Mouse (Mus musculus) forebrain, embryonic 13.5 days (tissue): Measurements from ENCODE around the gene Ubtd1. TPM values are rescaled to one million over a fixed set of nuclear protein-coding genes. Genes with fewer than 3 reads are reported as not detected.

ENCODE experiments used
- ATAC-seq: fragments of 200-750 bp; cut with Nextera tagmentation; 2 replicates; pipeline ENCODE4 v1.8.0; 2017
- H3K27ac ChIP-seq: fragments of 300-500 bp; sonication (generic); 2 replicates; pipeline ENCODE4 v1.5.1; 2015; ENCODE audit warnings: inconsistent platforms, mild to moderate bottlenecking, moderate library complexity
- H3K27me3 ChIP-seq: fragments of 300-500 bp; sonication (generic); 2 replicates; pipeline ENCODE4 v1.6.1; 2015; ENCODE audit warnings: mild to moderate bottlenecking, inconsistent platforms
- H3K36me3 ChIP-seq: fragments of 300-500 bp; sonication (generic); 2 replicates; pipeline ENCODE4 v1.6.1; 2015; ENCODE audit warnings: mild to moderate bottlenecking, inconsistent platforms; ENCODE audit not compliant: poor library complexity, severe bottlenecking
- H3K4me1 ChIP-seq: fragments of 300-500 bp; sonication (generic); 2 replicates; pipeline ENCODE4 v1.6.1; 2015; ENCODE audit warnings: inconsistent platforms
- H3K4me2 ChIP-seq: fragments of 300-500 bp; sonication (generic); 2 replicates; pipeline ENCODE4 v1.6.1; 2015; ENCODE audit warnings: inconsistent platforms, mild to moderate bottlenecking, moderate library complexity
- H3K4me3 ChIP-seq: fragments of 300-500 bp; sonication (generic); 2 replicates; pipeline ENCODE4 v1.5.1; 2015; ENCODE audit warnings: mild to moderate bottlenecking, inconsistent platforms
- H3K9ac ChIP-seq: fragments of 300-500 bp; sonication (generic); 2 replicates; pipeline ENCODE4 v1.6.1; 2015; ENCODE audit warnings: mild to moderate bottlenecking, inconsistent platforms
- H3K9me3 ChIP-seq: fragments of 300-500 bp; sonication (generic); replicated peaks from 2 replicates; pipeline ENCODE4 v1.6.1; 2016; ENCODE audit warnings: inconsistent platforms
- WGBS: fragments of 180-500 bp; shearing (Covaris S2); methylation state at CpG from one replicate; pipeline ENCODE4 v1.1.7; 2015; 5-methylcytosine and 5-hydroxymethylcytosine counted together
- polyA plus RNA-seq: library from polyadenylated mRNA; unstranded; fragments of >200 nt; fragmentation: Nextera tagmentation; extraction: Ambion mirVana; gene quantifications from 2 replicates; pipeline ENCODE4 v1.2.1, GENCODE M21; 2015

Gene Ubtd1
- polyA plus RNA-seq, 1 experiment from 2014 or later = 5.8 TPM

DNA sequence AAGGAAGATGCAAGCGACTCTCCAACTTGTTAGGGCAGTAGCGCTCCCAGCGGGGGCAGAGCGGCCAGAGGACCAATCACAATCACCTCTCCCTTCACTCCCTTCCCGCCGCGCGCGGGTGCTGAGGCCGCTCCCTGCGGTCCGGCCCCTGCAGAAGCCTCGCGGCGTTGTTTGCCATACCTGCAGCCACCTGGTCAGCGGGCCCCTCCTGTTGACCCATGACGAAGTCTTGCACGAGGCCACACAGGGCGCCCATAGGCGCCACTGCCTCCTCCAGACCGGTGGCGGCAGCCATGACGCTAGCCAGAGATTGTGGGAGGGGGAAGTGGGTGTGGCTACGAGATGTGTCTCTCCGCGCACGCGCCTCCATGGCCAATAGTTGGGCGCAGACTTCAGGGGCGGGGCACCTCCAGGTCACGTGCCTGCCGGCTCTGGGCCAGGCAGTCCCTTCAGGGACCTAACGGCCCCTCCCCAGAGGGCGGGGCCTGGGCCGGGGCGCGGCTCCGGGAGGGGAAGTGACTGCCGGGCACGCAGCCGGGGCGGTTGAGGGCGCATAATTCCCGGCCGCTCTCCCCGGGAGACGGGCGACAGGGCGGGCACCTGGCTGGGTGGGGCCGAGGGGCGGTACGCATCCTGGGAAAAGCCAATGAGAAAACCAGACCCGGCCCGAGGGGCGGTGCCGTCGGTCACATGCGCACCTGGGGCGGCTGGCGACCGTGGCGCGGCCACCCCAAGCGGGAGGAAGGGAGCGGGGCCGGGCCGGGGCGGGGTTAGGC is 556 bp upstream of the Ubtd1 start, which contains the start of gene Mms19:
TSS of gene Mms19 (minus strand) at position 339 of the 776 bp plus-strand sequence.
- peak; percentile 96 for ATAC-seq
- peak within 1 kb of the TSS; percentile 81 for H3K9ac ChIP-seq
- under 1% methylated on average over 53 of the region's 68 CpGs for WGBS
- H3K27me3 ChIP-seq = peaks cover 16% of the 10 kb centered on the region
- H3K4me2 ChIP-seq = peak within 1 kb of the TSS; percentile 100
- no peaks in the 10 kb centered on the region for H3K36me3 ChIP-seq
- H3K9me3 ChIP-seq = no peaks in the 10 kb centered on the region
- peak within 1 kb of the TSS; percentile 80 for H3K4me3 ChIP-seq
- H3K27ac ChIP-seq = peak within 1 kb of the TSS; percentile 66
- H3K4me1 ChIP-seq = peaks cover 25% of the 10 kb centered on the region

GRCm38 (mm10) chr19:41981931-41982790 is 598 bp downstream of the Ubtd1 start:
- ATAC-seq = no peak
- Histone ChIP-seq H3K4me1 (peaks cover 25% of the 10 kb centered on the region), H3K4me2 (peak overlapping the region; percentile 100), H3K27ac (peak overlapping the region; percentile 66; the same call in 1 of the 2 replicates), H3K9me3 (no peaks in the 10 kb centered on the region), H3K4me3 (peak overlapping the region; percentile 80), H3K27me3 (peaks cover 16% of the 10 kb centered on the region), H3K36me3 (no peaks in the 10 kb centered on the region), H3K9ac (peak overlapping the region; percentile 75)
- under 1% methylated on average over 74 of the region's 74 CpGs for WGBS

- H3K9me3 ChIP-seq = no peaks in the 10 kb centered on the region
- peak overlapping the region; percentile 80 for H3K4me3 ChIP-seq
- H3K9ac ChIP-seq = peak overlapping the region; percentile 75; the same call in 1 of the 2 replicates
- no peaks in the 10 kb centered on the region for H3K36me3 ChIP-seq
- under 1% methylated on average over 4 of the region's 4 CpGs for WGBS
- H3K4me1 ChIP-seq = peaks cover 25% of the 10 kb centered on the region
- peaks cover 16% of the 10 kb centered on the region for H3K27me3 ChIP-seq
- peak overlapping the region; percentile 100 for H3K4me2 ChIP-seq
- ATAC-seq = no peak
- H3K27ac ChIP-seq = no peak overlapping the region
These were observed 1.2 kb downstream of the Ubtd1 start for GRCm38 (mm10) chr19:41982791-41983150.

GRCm38 (mm10) chr19:41985994-41986393 is 4.4 kb downstream of the Ubtd1 start:
- H3K9me3 ChIP-seq = no peaks in the 10 kb centered on the region
- no peaks in the 10 kb centered on the region for H3K36me3 ChIP-seq
- 89% methylated on average over 5 of the region's 5 CpGs for WGBS
- H3K9ac ChIP-seq = no peak overlapping the region
- H3K4me3 ChIP-seq = no peak overlapping the region
- H3K27me3 ChIP-seq = peaks cover 16% of the 10 kb centered on the region
- no peak overlapping the region for H3K27ac ChIP-seq
- H3K4me2 ChIP-seq = no peak overlapping the region
- peaks cover 11% of the 10 kb centered on the region for H3K4me1 ChIP-seq
- no peak for ATAC-seq

- Histone ChIP-seq H3K27ac (no peak overlapping the region), H3K36me3 (no peaks in the 10 kb centered on the region), H3K9ac (no peak overlapping the region), H3K27me3 (peaks cover 16% of the 10 kb centered on the region), H3K4me2 (no peak overlapping the region), H3K9me3 (no peaks in the 10 kb centered on the region), H3K4me3 (no peak overlapping the region), H3K4me1 (peaks cover 14% of the 10 kb centered on the region)
- ATAC-seq = no peak
- 89% methylated on average over 4 of the region's 4 CpGs for WGBS
These were observed 5.6 kb downstream of the Ubtd1 start for GRCm38 (mm10) chr19:41987206-41987605.

DNA sequence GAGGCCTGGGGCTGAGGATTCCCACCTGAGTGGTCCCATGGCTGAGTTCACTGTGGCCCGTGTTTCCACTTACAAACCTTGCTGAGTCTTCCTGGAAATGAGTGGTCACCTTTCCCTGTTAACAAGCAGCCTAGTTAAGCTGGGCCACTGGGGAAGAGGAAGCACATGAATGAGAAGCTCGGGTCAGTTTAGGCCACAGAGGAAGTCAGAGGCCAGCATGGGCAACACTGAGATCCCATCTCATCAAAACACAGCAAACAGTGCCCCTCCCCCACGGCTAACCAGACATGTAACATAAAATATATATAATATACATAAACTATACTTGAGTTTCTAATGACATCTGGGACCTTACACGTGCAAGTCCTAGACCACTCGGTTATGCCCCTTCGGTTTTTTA is 8.2 kb downstream of the Ubtd1 start:
- Histone ChIP-seq H3K9ac (no peak overlapping the region), H3K36me3 (no peaks in the 10 kb centered on the region), H3K27me3 (no peaks in the 10 kb centered on the region), H3K4me1 (peaks cover 18% of the 10 kb centered on the region), H3K4me2 (no peak overlapping the region), H3K9me3 (no peaks in the 10 kb centered on the region), H3K4me3 (no peak overlapping the region), H3K27ac (no peak overlapping the region)
- 90% methylated on average over 6 of the region's 6 CpGs for WGBS
- ATAC-seq = no peak

DNA sequence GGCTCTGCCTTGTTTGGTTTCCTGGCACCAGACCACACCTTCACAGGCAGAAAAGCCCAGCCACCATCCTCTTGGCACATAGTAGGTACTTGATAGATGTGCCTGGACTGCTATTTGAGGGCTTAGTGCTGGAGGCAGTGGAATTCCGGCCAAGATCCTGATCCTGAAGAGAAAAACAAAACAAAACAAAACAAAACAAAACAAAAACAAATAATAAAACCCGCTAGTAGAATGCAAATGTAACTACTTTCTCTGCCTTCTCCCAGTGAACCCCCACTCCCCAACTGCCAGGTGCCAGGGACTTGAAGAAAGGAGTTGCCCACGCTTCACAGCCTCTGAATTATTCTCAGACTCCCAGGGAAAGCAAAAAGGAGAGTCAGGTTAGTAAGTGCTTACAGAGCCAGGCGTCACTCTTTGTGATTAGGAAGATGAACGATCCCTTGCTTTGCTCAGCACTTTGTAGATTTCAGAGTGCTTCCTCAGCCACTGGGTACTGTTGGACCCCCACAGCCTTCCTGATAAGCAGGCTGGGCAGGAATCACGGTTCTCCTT is 10.4 kb downstream of the Ubtd1 start:
- H3K27ac ChIP-seq = no peak overlapping the region
- no peak overlapping the region for H3K4me2 ChIP-seq
- WGBS = 25% methylated on average over 6 of the region's 6 CpGs
- ATAC-seq = no peak
- 0 out of 2 replicates have a peak overlapping the region, but pooled peaks have one; percentile 5 for H3K9ac ChIP-seq
- H3K36me3 ChIP-seq = no peaks in the 10 kb centered on the region
- H3K4me3 ChIP-seq = no peak overlapping the region
- H3K4me1 ChIP-seq = peaks cover 18% of the 10 kb centered on the region
- H3K9me3 ChIP-seq = no peaks in the 10 kb centered on the region
- no peaks in the 10 kb centered on the region for H3K27me3 ChIP-seq

DNA sequence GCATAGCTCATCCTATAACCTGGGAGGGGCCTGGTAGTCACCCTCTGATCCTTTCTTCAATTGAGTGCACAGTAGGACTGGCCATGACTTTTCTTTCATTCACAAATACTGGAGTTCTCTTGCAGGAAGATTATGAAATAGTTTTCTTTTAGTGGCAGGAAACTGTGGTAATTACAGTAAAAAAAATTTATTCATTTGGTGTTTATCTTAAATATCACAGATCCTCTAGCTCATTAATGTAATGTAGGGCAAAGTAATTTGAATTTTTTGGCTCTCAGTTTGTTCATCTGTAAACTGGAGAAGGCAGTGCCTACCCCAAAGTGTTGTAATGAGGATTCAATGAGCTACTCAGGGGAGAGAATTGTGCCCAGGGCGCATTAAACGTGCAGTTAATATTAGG is 11.4 kb downstream of the Ubtd1 start:
- Histone ChIP-seq H3K9me3 (no peaks in the 10 kb centered on the region), H3K36me3 (no peaks in the 10 kb centered on the region), H3K9ac (no peak overlapping the region), H3K27ac (no peak overlapping the region), H3K4me3 (no peak overlapping the region), H3K27me3 (no peaks in the 10 kb centered on the region), H3K4me2 (no peak overlapping the region), H3K4me1 (peaks cover 18% of the 10 kb centered on the region)
- ATAC-seq = no peak
- WGBS = 81% methylated on average over 2 of the region's 2 CpGs

DNA sequence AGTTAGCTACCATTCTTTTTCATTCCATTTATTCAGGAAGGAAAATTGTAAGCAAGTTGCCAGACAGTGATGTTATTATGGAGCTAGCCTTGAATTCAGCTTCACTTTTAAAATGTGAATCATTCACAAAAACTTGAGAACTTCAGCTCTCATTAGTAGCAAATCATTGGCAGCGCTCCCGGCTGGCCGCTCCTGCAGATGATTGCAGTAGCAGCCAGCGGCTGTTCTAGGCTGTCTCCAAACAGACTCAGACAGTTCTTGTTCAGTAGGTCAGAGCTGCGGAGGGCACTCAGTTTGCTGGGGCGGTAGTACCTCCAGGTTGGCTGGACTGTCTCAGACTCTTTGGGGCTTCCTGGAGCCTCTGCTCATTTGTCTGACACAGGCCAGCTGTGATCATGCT is 11.9 kb downstream of the Ubtd1 start:
- H3K9me3 ChIP-seq = no peaks in the 10 kb centered on the region
- ATAC-seq = no peak
- H3K4me2 ChIP-seq = no peak overlapping the region
- no peaks in the 10 kb centered on the region for H3K27me3 ChIP-seq
- H3K27ac ChIP-seq = no peak overlapping the region
- H3K4me1 ChIP-seq = peaks cover 18% of the 10 kb centered on the region
- H3K4me3 ChIP-seq = no peak overlapping the region
- 72% methylated on average over 6 of the region's 6 CpGs for WGBS
- no peaks in the 10 kb centered on the region for H3K36me3 ChIP-seq
- H3K9ac ChIP-seq = no peak overlapping the region

- H3K4me1 ChIP-seq = peaks cover 18% of the 10 kb centered on the region
- H3K36me3 ChIP-seq = no peaks in the 10 kb centered on the region
- no peak overlapping the region for H3K9ac ChIP-seq
- 90% methylated on average over 7 of the region's 7 CpGs for WGBS
- no peaks in the 10 kb centered on the region for H3K27me3 ChIP-seq
- H3K4me2 ChIP-seq = no peak overlapping the region
- H3K4me3 ChIP-seq = no peak overlapping the region
- ATAC-seq = no peak
- H3K9me3 ChIP-seq = no peaks in the 10 kb centered on the region
- H3K27ac ChIP-seq = no peak overlapping the region
These were observed 12.5 kb downstream of the Ubtd1 start for GRCm38 (mm10) chr19:41994023-41994422.

DNA sequence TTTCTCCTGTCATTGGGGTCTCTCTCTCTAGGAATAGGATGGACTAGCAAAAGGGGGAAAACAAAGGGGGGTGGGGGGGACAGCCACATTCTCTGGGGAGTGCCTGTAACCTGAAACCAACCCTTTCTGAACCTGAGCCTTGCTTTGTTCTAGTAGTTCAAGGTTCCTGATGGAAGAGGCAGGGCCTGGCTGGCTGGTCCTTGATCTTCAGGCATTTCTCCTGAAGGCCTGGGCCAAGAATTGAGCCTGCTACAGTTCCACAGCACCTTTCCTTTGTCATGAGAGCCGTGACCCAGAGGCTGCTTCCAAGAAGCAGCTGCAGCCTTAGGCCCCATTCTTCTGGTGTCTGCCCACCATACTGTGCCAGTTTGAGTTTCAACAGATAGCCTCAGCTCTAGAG is 13.9 kb downstream of the Ubtd1 start:
- no peak overlapping the region for H3K4me2 ChIP-seq
- H3K9me3 ChIP-seq = no peaks in the 10 kb centered on the region
- 50% methylated on average over 1 of the region's 1 CpGs for WGBS
- ATAC-seq = no peak
- H3K27me3 ChIP-seq = no peaks in the 10 kb centered on the region
- no peak overlapping the region for H3K9ac ChIP-seq
- H3K4me3 ChIP-seq = no peak overlapping the region
- peaks cover 18% of the 10 kb centered on the region for H3K4me1 ChIP-seq
- no peak overlapping the region for H3K27ac ChIP-seq
- no peaks in the 10 kb centered on the region for H3K36me3 ChIP-seq

DNA sequence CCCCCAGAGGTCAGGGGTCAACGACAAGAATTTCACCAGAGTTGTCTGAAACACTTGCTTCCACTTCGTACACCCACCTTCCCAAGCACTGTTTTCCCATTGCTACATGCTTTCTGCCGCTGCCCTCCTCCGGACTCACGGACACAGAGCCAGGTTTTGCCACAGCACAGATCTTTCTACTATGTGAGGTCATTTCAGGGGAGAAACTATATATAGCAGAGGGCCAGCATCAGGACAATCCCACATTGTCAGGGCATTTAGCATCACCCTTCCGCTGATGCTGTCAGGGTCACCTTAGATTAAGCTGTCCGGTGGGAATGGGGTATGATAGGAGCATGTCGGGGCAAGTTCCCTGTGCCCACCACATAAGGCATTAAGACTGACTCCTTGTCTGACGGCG is 15.5 kb downstream of the Ubtd1 start:
- no peak for ATAC-seq
- WGBS = 92% methylated on average over 10 of the region's 10 CpGs
- Histone ChIP-seq H3K27me3 (no peaks in the 10 kb centered on the region), H3K9ac (no peak overlapping the region), H3K9me3 (no peaks in the 10 kb centered on the region), H3K36me3 (no peaks in the 10 kb centered on the region), H3K4me1 (peaks cover 13% of the 10 kb centered on the region), H3K4me3 (no peak overlapping the region), H3K4me2 (no peak overlapping the region), H3K27ac (no peak overlapping the region)
